Mouse (Mus musculus) kidney, postnatal 10 days (tissue): Measurements from ENCODE around the gene Hs6st3.

ENCODE experiments used
- DNase-seq: peaks from one replicate; pipeline ENCODE4 v3.0.0; 2021; ENCODE audit warnings: mixed read lengths

Gene Hs6st3

GRCm38 (mm10) chr14:119665741-119666141, 527.6 kb downstream of the Hs6st3 start:
- DNase-seq, result no peak

- no peak for DNase-seq
These were observed 529.3 kb downstream of the Hs6st3 start for GRCm38 (mm10) chr14:119667421-119667820.

GRCm38 (mm10) chr14:119670836-119671587, 532.9 kb downstream of the Hs6st3 start:
- no peak for DNase-seq

GRCm38 (mm10) chr14:119678574-119678973, 540.4 kb downstream of the Hs6st3 start:
- no peak for DNase-seq

- no peak for DNase-seq
These were observed 541.9 kb downstream of the Hs6st3 start for GRCm38 (mm10) chr14:119680052-119680451.

- no peak for DNase-seq
These were observed 549.7 kb downstream of the Hs6st3 start for GRCm38 (mm10) chr14:119687885-119688284.

GRCm38 (mm10) chr14:119699982-119700381, 561.8 kb downstream of the Hs6st3 start:
- DNase-seq, result no peak

- no peak for DNase-seq
These were observed 576.6 kb downstream of the Hs6st3 start for GRCm38 (mm10) chr14:119714712-119715111.

- no peak for DNase-seq
These were observed 579.2 kb downstream of the Hs6st3 start for GRCm38 (mm10) chr14:119717323-119717722.

GRCm38 (mm10) chr14:119725102-119725501, 587.0 kb downstream of the Hs6st3 start:
- no peak for DNase-seq

- DNase-seq, result no peak
These were observed 593.4 kb downstream of the Hs6st3 start for GRCm38 (mm10) chr14:119731436-119732080.

- DNase-seq, result no peak
These were observed 594.1 kb downstream of the Hs6st3 start for GRCm38 (mm10) chr14:119732219-119732618.

GRCm38 (mm10) chr14:119737408-119737961, 599.3 kb downstream of the Hs6st3 start:
- DNase-seq, result no peak

GRCm38 (mm10) chr14:119741791-119742190, 603.6 kb downstream of the Hs6st3 start:
- DNase-seq, result no peak

- no peak for DNase-seq
These were observed 623.2 kb downstream of the Hs6st3 start for GRCm38 (mm10) chr14:119761376-119761775.

GRCm38 (mm10) chr14:119772040-119772439, 633.9 kb downstream of the Hs6st3 start:
- no peak for DNase-seq

GRCm38 (mm10) chr14:119776261-119776660, 638.1 kb downstream of the Hs6st3 start:
- no peak for DNase-seq

GRCm38 (mm10) chr14:119779982-119780588, 641.9 kb downstream of the Hs6st3 start:
- DNase-seq, result no peak

GRCm38 (mm10) chr14:119781111-119781510, 643.0 kb downstream of the Hs6st3 start:
- no peak for DNase-seq

GRCm38 (mm10) chr14:119789457-119789856, 651.3 kb downstream of the Hs6st3 start:
- DNase-seq, result no peak

- DNase-seq, result no peak
These were observed 659.2 kb downstream of the Hs6st3 start for GRCm38 (mm10) chr14:119797172-119797850.

GRCm38 (mm10) chr14:119798561-119798960, 660.4 kb downstream of the Hs6st3 start:
- DNase-seq, result no peak

- no peak for DNase-seq
These were observed 662.7 kb downstream of the Hs6st3 start for GRCm38 (mm10) chr14:119800856-119801255.
